Mouse (Mus musculus) heart, embryonic 11.5 days (tissue): ENCODE measurements at regions not wholly inside any gene's neighbourhood (a gene's known extent, or its start where the extent isn't known, plus 50 kb on each side); places are given as distances from the start of the nearest gene placed in this dataset.

Experiments
- ATAC-seq: fragments of 200-750 bp; cut with Nextera tagmentation; replicated peaks from 2 replicates; pipeline ENCODE4 v1.8.0; 2017; ENCODE audit warnings: moderate library complexity; ENCODE audit not compliant: insufficient number of reproducible peaks, low FRiP score, low TSS enrichment
- H3K27ac ChIP-seq: fragments of 300-500 bp; sonication (generic); 2 replicates; pipeline ENCODE4 v1.5.1; 2014; ENCODE audit warnings: mild to moderate bottlenecking, low read depth, low read length
- H3K27me3 ChIP-seq: fragments of 300-500 bp; sonication (generic); 2 replicates; pipeline ENCODE4 v1.6.1; 2014; ENCODE audit warnings: mild to moderate bottlenecking, low read length, mixed read lengths; ENCODE audit not compliant: control insufficient read depth, insufficient read depth
- H3K36me3 ChIP-seq: fragments of 300-500 bp; sonication (generic); 2 replicates; pipeline ENCODE4 v1.6.1; 2014; ENCODE audit warnings: mild to moderate bottlenecking, low read length, moderate library complexity, mixed read lengths; ENCODE audit not compliant: control insufficient read depth, insufficient read depth
- H3K4me1 ChIP-seq: fragments of 300-500 bp; sonication (generic); 2 replicates; pipeline ENCODE4 v1.6.1; 2014; ENCODE audit warnings: low read length; ENCODE audit not compliant: control insufficient read depth, insufficient read depth
- H3K4me2 ChIP-seq: fragments of 300-500 bp; sonication (generic); 2 replicates; pipeline ENCODE4 v1.6.1; 2014; ENCODE audit warnings: mild to moderate bottlenecking, moderate library complexity
- H3K4me3 ChIP-seq: fragments of 300-500 bp; sonication (generic); 2 replicates; pipeline ENCODE4 v1.5.1; 2014; ENCODE audit warnings: low read depth, low read length
- H3K9ac ChIP-seq: fragments of 300-500 bp; sonication (generic); 2 replicates; pipeline ENCODE4 v1.6.1; 2014; ENCODE audit warnings: mild to moderate bottlenecking, low read depth, low read length, moderate library complexity
- H3K9me3 ChIP-seq: fragments of 300-500 bp; sonication (generic); replicated peaks from 2 replicates; pipeline ENCODE4 v1.6.1; 2016; ENCODE audit warnings: low read length; ENCODE audit not compliant: control insufficient read depth
- WGBS: fragments of 180-500 bp; shearing (Covaris S2); extraction: QIAGEN DNeasy Blood & Tissue Kit; methylation state at CpG from one replicate; pipeline ENCODE4 v1.1.7; 2014; ENCODE audit not compliant: insufficient replicate concordance; 5-methylcytosine and 5-hydroxymethylcytosine counted together

DNA sequence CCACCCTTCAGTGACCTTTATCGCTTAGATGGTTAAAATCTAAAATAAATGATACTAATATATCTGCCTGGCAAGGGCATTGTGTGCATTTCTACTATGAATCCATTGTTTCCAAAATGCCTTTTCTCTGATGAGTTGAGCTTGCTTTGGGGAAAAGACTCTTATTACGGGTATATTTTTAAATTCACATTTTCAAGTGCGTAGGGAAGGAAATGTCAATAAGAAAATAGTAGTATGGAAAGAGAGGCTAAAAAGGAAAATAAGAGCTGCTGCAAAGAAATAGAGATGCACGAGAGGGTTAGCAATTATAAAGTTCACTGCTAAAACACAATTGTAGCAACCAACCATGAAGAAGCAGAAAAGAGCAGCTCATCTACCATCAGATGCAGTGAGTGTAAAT is 123.8 kb upstream of the Chl1 start:
- Histone ChIP-seq H3K27me3 (no peaks in the 10 kb centered on the region), H3K4me2 (no peak overlapping the region), H3K27ac (no peak overlapping the region), H3K4me3 (no peak overlapping the region), H3K36me3 (no peaks in the 10 kb centered on the region), H3K9me3 (no peaks in the 10 kb centered on the region), H3K4me1 (no peaks in the 10 kb centered on the region), H3K9ac (no peak overlapping the region)
- no peak for ATAC-seq
- 75% methylated on average over 4 of the region's 4 CpGs for WGBS

DNA sequence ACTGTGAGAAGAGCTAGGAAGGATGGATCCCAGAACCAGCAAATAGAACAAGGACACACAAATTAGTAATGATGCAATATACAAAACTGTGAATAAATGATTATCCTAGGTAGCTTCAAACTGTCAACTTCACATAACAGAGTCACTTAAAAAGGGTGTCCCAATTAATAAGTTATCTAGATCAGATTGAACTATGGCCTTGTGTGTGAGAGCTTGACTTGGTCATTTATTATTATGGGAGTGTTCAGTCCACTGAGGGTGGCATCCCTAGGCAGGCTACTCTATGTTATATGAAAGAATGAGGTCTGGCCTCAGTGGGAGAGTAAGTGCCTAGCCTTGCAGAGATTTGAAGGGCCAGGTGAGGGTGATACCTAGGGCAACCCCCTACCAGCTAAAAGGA is 104.4 kb upstream of the Chl1 start:
- Histone ChIP-seq H3K27ac (no peak overlapping the region), H3K36me3 (no peaks in the 10 kb centered on the region), H3K27me3 (no peaks in the 10 kb centered on the region), H3K4me3 (no peak overlapping the region), H3K9me3 (no peaks in the 10 kb centered on the region), H3K4me1 (no peaks in the 10 kb centered on the region), H3K9ac (no peak overlapping the region), H3K4me2 (no peak overlapping the region)
- ATAC-seq = no peak

DNA sequence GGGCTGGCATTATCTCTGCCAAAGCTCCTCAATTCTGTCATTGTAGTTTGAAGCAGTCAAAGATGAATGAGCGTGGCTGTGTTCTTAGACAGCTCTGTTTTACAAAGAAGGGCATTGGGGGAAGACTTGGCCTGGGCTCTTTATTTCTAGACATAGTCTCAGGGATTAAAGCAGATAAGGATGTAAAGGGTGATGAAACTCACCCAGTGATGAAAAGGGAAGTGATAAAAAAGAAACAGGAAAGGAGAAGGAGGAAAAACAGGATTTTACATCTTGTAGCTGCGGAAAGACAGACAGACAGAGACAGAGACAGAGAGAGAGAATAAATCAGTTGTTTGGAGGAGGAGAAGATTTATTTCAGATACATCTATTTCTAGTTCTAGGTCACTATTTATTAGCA is 95.5 kb upstream of the Chl1 start:
- Histone ChIP-seq H3K9me3 (no peaks in the 10 kb centered on the region), H3K4me1 (no peaks in the 10 kb centered on the region), H3K27me3 (no peaks in the 10 kb centered on the region), H3K9ac (no peak overlapping the region), H3K4me3 (no peak overlapping the region), H3K36me3 (no peaks in the 10 kb centered on the region), H3K27ac (no peak overlapping the region), H3K4me2 (no peak overlapping the region)
- 40% methylated on average over 2 of the region's 2 CpGs for WGBS
- no peak for ATAC-seq

DNA sequence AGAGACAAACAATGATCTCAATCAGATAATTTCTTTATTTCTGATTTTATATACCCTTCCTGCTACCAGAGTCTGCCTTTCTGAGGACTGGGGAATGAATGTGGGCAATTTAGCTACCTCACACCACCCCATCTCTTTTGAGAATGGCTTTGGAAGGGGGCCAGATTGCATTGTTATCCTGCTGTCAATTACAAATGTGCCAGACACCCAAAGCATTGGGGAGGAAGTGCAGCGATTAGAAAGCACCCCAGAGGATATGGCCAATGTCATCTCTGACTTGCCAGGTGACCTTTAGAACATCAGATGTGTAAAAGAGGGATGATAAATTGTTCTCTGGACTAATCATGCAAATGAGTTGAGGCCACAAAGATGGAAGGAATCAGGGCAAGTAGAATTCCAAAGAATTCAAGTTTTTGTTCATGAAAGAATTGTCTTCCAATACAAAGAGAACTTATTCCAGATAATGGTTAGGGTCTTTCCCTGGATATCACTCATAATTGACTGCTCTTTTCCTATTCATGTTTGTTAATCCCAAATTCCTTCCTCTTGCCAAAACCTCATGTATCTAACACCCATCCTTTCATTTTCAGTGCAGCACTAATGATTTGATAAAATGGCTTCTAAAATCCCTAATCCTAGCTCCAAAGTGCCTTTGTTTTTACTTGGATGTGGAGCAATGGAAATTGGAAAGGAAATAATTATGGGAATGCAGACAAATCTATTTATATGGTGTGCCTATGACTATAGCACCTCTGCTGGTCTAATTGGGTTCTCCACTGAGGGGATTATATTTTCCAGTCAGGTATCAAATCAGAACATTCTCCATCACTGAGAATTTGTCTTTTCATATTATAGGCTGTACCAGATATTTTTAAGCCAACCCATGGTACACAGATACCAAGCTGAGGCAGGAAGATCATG is 89.1 kb upstream of the Chl1 start:
- H3K4me1 ChIP-seq = no peaks in the 10 kb centered on the region
- no peak overlapping the region for H3K27ac ChIP-seq
- H3K9ac ChIP-seq = no peak overlapping the region
- H3K27me3 ChIP-seq = no peaks in the 10 kb centered on the region
- no peak overlapping the region for H3K4me3 ChIP-seq
- ATAC-seq = no peak
- H3K4me2 ChIP-seq = no peak overlapping the region
- H3K36me3 ChIP-seq = no peaks in the 10 kb centered on the region
- 48% methylated on average over 1 of the region's 1 CpGs for WGBS
- no peaks in the 10 kb centered on the region for H3K9me3 ChIP-seq

DNA sequence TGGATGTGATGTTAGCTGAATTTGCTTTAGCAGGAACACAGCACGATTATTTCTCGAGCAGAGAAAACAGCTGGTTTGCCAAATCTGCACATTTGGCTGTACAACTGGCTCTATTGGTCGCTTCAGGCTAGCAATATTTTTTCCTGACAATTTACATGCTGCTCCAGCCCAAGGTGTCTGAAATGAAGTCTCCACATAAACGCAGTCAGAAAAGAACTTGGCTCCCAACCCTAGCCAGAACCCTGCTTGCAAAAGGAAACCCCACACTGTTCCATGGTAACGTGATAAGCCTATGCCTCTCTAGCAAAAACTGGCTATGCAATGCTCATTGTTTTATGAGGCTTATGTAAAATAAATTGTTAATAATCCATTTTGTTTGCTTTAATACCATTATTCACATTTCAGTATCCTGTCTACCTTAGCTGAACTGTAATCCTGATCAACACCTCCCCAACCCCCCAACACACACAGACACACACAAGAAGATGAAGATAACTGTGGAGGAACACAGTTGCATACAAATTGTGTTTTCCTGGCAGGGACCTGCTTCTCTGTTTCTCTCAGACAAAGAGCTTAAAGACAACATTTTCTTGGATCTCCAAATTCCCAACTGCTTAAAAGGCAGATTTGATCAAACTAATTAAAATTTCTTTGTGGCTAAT is 79.3 kb upstream of the Chl1 start:
- H3K9me3 ChIP-seq = no peaks in the 10 kb centered on the region
- H3K36me3 ChIP-seq = no peaks in the 10 kb centered on the region
- WGBS = 77% methylated on average over 5 of the region's 5 CpGs
- H3K9ac ChIP-seq = no peak overlapping the region
- ATAC-seq = no peak
- H3K4me2 ChIP-seq = no peak overlapping the region
- no peaks in the 10 kb centered on the region for H3K4me1 ChIP-seq
- no peak overlapping the region for H3K4me3 ChIP-seq
- no peak overlapping the region for H3K27ac ChIP-seq
- H3K27me3 ChIP-seq = no peaks in the 10 kb centered on the region

DNA sequence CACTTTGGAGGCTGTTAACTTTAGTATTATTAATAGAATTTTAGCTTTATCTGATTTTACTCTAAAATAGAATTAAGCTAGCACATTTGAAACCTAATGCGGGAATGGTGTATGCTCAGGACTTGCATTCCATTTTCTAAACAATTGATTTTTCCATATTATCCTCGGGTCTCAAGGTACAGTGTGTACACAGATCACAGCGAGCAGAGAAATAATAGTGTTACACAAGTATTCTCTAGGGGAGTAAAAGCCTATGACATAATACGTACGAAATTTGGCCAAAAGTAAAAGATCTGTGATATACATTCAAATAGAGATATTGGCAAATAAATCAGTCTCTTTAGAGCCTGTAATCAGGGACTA is 78.8 kb upstream of the Chl1 start:
- 79% methylated on average over 5 of the region's 5 CpGs for WGBS
- Histone ChIP-seq H3K27me3 (no peaks in the 10 kb centered on the region), H3K36me3 (no peaks in the 10 kb centered on the region), H3K4me3 (no peak overlapping the region), H3K9me3 (no peaks in the 10 kb centered on the region), H3K4me1 (no peaks in the 10 kb centered on the region), H3K27ac (no peak overlapping the region), H3K9ac (no peak overlapping the region), H3K4me2 (no peak overlapping the region)
- ATAC-seq = no peak
